Mouse (Mus musculus) adrenal gland, adult 2 months (tissue): ENCODE results near the gene Rnf7. TPM values are rescaled to one million over a fixed set of nuclear protein-coding genes. Genes with fewer than 3 reads are reported as not detected.

Experiments used
- polyA plus RNA-seq: library from polyadenylated mRNA; depleted of rRNA; stranded (reverse); fragments of >200 nt; gene quantifications from 2 replicates; pipeline ENCODE4 v1.2.3, GENCODE M21; 2012; rRNA removed
- total RNA-seq, 2 experiments: library from RNA; stranded (reverse); gene quantifications; 2 replicates each; pipeline ENCODE4 v1.2.3; 2021

Rnf7 gene
- total and polyA plus RNA-seq, 3 experiments: 63.7 to 101 (median 76.4) TPM

Other genes with a start within 250 kb of the Rnf7 start
- 100 to 1,000 TPM; 171 to 203 TPM for gene Atp1b3, start 114.2 kb downstream of the Rnf7 start, total RNA-seq
- 90.2 and 106 TPM in 2 replicates for gene Atp1b3, start 114.2 kb downstream of the Rnf7 start, polyA plus RNA-seq
- under 1 TPM in 1 of 2 experiments, not detected in 1; 0.14 TPM for gene Gm28729, start 46.6 kb upstream of the Rnf7 start, total RNA-seq
- not detected in 2 replicates for gene Gm28729, start 46.6 kb upstream of the Rnf7 start, polyA plus RNA-seq
- 10 to 100 TPM; 11.2 to 12.5 TPM for gene Rasa2, start 152.9 kb upstream of the Rnf7 start, total RNA-seq
- gene Rasa2, start 152.9 kb upstream of the Rnf7 start, polyA plus RNA-seq: 0.62 and 0.63 TPM in 2 replicates